Mouse (Mus musculus) layer of hippocampus, postnatal 10 days (tissue): ENCODE measurements around the gene Nr2e3. TPM values are rescaled to one million over a fixed set of nuclear protein-coding genes. Genes with fewer than 3 reads are reported as not detected.
"Not testable (repeated sequence)": the region's sequence is repeated elsewhere in the genome, so short reads cannot be mapped to it uniquely, and the experiment has no call there.

ENCODE experiments used
- DNase-seq, 2 experiments: peaks; one replicate each; pipeline ENCODE4 v3.0.0; 2021; ENCODE audit warnings: low spot score in 2 of 2
- total RNA-seq, 2 experiments: library from RNA; stranded (reverse); gene quantifications; 2 replicates each; pipeline ENCODE4 v1.2.3; 2021

Gene Nr2e3
- total RNA-seq, 2 experiments from 2014 or later: not detected

- DNase-seq: no peak
Measured at GRCm38 (mm10) chr9:59951001-59951750, 9.3 kb downstream of the Nr2e3 start.

GRCm38 (mm10) chr9:59949981-59950380 lies 10.5 kb downstream of the Nr2e3 start:
- no peak for DNase-seq

DNA sequence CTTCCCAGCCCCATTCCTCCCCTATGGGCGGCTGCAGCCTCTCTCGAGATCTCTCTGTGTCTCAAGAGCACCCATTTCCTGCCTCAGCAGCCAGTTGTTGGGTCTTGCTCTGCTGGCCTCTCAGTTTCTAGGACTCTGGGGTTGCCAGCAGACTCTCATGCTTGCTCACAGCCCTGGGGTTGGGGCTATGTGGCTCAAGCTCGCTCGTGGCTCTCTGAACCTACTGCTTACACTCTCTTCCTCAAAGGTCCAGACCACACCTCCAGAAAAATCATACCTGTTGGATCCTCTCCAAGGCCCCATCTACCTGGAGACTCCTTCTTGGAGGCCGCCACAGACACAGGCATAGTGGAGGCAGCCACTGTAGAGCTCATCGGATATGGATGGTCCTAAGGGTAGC lies 10.9 kb downstream of the Nr2e3 start:
- no peak for DNase-seq

- DNase-seq: no peak
Measured at GRCm38 (mm10) chr9:59948691-59949250, 11.7 kb downstream of the Nr2e3 start.

GRCm38 (mm10) chr9:59948226-59948625 lies 12.2 kb downstream of the Nr2e3 start:
- no peak for DNase-seq

DNA sequence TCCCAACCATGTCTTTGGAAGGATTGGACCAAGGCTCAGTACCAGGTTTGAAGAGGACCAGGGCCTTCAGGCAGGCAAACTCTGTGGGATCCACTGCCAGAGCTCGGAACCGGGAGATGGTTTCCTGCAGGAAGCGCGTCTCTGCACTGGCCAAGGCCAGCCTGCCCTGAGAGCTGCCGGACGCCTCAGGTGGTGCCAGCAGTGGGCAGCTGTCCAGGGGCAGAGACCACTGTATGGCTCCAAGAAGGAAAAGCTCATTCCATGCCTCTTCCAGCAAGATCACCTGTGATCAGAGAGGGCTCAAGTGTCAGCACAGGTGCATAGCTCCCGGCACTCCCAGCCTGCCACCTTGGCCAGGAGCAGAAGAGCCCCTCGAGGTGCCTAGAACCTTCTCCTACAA lies 13.2 kb downstream of the Nr2e3 start:
- DNase-seq: no peak

DNA sequence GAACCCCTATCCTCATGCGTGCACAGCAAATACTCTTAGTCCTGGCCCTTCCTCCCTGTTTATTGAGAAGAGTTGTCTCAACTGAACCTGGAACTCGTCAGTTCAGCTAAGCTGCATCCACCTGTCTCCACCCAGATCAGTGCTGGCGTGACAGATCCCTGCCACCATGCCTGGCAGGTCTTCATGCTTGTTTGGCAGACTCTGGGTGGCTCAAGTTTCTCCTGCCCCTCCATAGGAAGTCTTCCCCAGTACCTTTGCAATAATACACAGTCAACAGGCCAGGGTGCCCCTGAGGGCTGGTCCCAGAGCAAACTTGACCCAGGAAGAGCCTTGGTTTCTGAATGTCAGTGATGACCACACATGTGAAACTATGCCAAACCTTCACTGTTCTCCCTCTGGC lies 15.2 kb downstream of the Nr2e3 start:
- no peak for DNase-seq

- DNase-seq: no peak
Measured at GRCm38 (mm10) chr9:59943826-59944225, 16.6 kb downstream of the Nr2e3 start.

GRCm38 (mm10) chr9:59942501-59943085 lies 17.9 kb downstream of the Nr2e3 start:
- no peak for DNase-seq

DNA sequence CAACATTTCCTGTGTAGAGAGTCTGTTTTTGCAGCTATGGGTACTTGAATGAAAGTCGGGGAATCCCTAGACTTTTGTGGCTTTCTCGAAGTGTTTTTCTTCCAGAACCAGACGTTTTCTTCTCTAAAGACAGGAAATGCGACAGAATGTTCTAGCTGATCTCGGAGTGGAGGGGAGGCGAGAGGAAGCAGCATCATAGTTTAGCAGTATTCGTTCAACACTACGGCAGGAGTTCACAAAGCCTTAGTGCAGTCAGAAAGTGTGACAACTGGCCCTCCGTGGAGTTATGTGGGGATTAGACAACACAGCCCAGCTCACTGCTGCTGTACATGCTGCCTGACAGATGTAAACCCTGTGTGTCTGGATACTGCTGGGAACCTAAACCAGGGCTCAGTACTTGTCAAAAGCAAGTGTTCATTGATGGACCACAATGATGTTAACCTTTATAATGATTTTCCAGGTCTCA lies 18.5 kb downstream of the Nr2e3 start:
- no peak for DNase-seq

DNA sequence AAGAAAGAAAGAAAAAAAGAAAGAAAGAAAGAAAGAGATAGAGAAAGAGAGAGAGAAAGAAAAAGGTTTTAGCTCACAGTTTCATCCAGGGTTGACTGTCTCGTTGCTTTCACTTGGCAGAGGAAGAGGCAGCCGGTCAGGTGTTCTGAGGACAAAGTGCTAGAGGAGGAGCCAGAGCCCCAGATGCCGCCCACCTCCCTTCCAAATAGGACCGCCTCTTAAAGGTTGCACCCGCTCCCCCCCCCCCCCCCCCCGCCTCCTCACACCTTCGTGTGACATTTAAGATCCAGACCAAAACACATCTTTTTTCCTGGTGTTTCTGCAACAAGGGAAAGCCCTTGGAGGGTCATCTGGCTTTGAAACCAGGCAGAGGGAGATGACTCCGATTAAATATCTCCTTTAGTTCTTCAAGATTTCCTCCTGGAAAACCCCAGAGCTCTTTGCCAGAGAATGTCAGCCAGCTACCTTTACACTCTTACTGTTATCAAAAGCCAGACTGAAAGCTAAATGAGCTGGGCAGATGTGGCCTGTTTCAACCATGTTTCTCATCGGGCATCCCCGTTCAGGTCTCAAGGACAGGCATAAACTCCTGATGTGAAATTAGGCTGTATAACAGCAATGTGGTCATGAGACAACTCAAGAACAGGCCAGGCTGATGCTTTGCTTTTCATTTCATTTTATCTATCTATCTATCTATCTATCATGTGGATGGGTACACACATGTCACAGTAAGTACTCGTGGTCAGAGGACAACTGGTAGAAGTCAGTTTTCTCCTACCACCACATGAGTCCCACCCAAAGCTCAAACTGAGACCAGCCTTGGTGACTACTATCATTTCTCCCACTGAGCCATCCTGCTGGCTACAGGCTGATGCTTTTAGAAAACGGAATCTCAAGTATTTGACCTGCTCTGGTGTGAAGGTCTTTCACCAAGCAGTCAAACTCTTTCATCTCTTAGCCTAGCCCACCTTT lies 19.3 kb downstream of the Nr2e3 start:
- DNase-seq: no peak

DNA sequence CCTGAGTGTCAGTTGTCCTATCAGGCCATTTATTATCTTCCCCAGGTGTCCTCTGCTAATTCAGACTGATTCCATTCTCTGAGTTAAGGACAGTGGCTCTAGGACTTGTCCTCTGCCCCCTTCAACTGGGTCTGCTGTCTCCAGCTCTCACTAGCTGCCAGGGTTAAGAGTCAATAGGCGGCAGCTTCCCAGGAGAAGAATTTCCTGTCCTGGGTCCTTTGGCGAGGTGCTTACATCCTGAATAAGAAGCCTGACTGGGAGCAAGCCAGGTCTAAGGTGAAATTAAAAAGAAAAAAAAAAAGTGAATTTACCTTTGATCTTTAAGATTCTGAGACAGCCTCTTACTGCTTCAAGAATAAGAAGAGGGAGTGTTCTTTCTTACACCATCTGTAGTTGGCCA lies 20.8 kb downstream of the Nr2e3 start:
- DNase-seq: no peak

- no peak for DNase-seq
Measured at GRCm38 (mm10) chr9:59938529-59938928, 21.9 kb downstream of the Nr2e3 start.

GRCm38 (mm10) chr9:59935866-59936265 lies 24.6 kb downstream of the Nr2e3 start:
- DNase-seq: not testable (repeated sequence)

DNA sequence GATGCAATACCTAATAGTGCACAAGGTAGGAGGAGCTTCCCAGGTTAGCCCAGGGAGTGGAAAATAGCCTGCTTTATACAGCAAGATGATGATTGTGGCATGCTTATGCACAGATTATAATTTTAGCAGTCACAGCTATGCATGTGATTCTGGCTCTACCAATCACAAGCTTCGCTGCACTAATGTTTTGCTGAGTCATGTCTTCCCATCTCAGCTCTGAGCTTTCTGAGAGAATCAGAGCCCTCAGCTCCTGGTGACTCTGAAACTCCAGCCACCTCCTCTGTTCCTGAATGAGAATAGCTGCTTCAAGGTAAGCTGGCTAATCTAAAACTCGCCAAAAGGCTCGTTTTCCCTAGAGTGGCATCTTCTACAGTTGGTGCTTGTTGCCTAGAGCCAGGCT lies 30.2 kb downstream of the Nr2e3 start:
- DNase-seq: no peak

GRCm38 (mm10) chr9:59914761-59915160 lies 45.7 kb downstream of the Nr2e3 start:
- no peak for DNase-seq

- DNase-seq: no peak
Measured at GRCm38 (mm10) chr9:59903382-59903781, 57.1 kb downstream of the Nr2e3 start.
